Mouse (Mus musculus): ENCODE measurements around the gene Msl3. TPM values are rescaled to one million over a fixed set of nuclear protein-coding genes. Genes with fewer than 3 reads are reported as not detected.
A peak's percentile ranks its signal among the peaks of the same experiment; 100 is the strongest.

The Msl3 gene
- polyA plus RNA-seq, 1 experiment: 11.1 TPM

GRCm38 (mm10) chrX:168657795-168658194 lies 15.9 kb downstream of the Msl3 start:
- Histone ChIP-seq H3K4me3 (replicated peaks) (no peak overlapping the region), H3K36me3 (replicated peaks; ENCODE audit: low read length) (peaks cover 70% of the 10 kb centered on the region), H3K4me1 (no peaks in the 10 kb centered on the region), H3K27me3 (replicated peaks) (no peaks in the 10 kb centered on the region), H3K9me3 (peaks cover 9% of the 10 kb centered on the region)
- TF ChIP-seq GATA1 (IDR thresholded peaks at IDR 0.05; ENCODE audit: borderline replicate concordance, low read length) (no peak), FLI1 (IDR thresholded peaks at IDR 0.05; ENCODE audit: low read length) (no peak)

- Histone ChIP-seq H3K36me3 (replicated peaks; ENCODE audit: low read length) (peaks cover 43% of the 10 kb centered on the region), H3K27me3 (replicated peaks) (peaks cover 2% of the 10 kb centered on the region)
Measured at GRCm38 (mm10) chrX:168649336-168649735, 24.4 kb downstream of the Msl3 start.

GRCm38 (mm10) chrX:168647746-168648145 lies 26.0 kb downstream of the Msl3 start:
- Histone ChIP-seq H3K9me3 (no peaks in the 10 kb centered on the region), H3K27me3 (replicated peaks) (peaks cover 2% of the 10 kb centered on the region), H3K4me1 (peaks cover 4% of the 10 kb centered on the region; the same call in 1 of the 2 replicates), H3K4me3 (replicated peaks) (no peak overlapping the region), H3K36me3 (replicated peaks; ENCODE audit: low read length) (peaks cover 28% of the 10 kb centered on the region)
- TF ChIP-seq GATA1 (IDR thresholded peaks at IDR 0.05; ENCODE audit: borderline replicate concordance, low read length): no peak
- no peak for TF ChIP-seq FLI1 (IDR thresholded peaks at IDR 0.05; ENCODE audit: low read length)

More at GRCm38 (mm10) chrX:168649336-168649735, 24.4 kb downstream of the Msl3 start:
- peaks cover 4% of the 10 kb centered on the region; the same call in 1 of the 2 replicates for H3K4me1 ChIP-seq
- no peak overlapping the region for H3K4me3 ChIP-seq (replicated peaks)
- TF ChIP-seq FLI1 (IDR thresholded peaks at IDR 0.05; ENCODE audit: low read length): no peak
- TF ChIP-seq GATA1 (IDR thresholded peaks at IDR 0.05; ENCODE audit: borderline replicate concordance, low read length): no peak
- no peaks in the 10 kb centered on the region for H3K9me3 ChIP-seq

- Histone ChIP-seq H3K4me3 (replicated peaks) (no peak overlapping the region), H3K4me1 (peaks cover 7% of the 10 kb centered on the region; the same call in 1 of the 2 replicates), H3K27me3 (replicated peaks) (peaks cover 2% of the 10 kb centered on the region), H3K9me3 (no peaks in the 10 kb centered on the region), H3K36me3 (replicated peaks; ENCODE audit: low read length) (no peaks in the 10 kb centered on the region)
- TF ChIP-seq FLI1 (IDR thresholded peaks at IDR 0.05; ENCODE audit: low read length): no peak
- TF ChIP-seq GATA1 (IDR thresholded peaks at IDR 0.05; ENCODE audit: borderline replicate concordance, low read length): no peak
Measured at GRCm38 (mm10) chrX:168643451-168643850, 30.2 kb downstream of the Msl3 start.

- Histone ChIP-seq H3K9me3 (no peaks in the 10 kb centered on the region), H3K4me1 (peaks cover 3% of the 10 kb centered on the region; the same call in 1 of the 2 replicates), H3K36me3 (replicated peaks; ENCODE audit: low read length) (no peaks in the 10 kb centered on the region), H3K4me3 (replicated peaks) (peak overlapping the region; percentile 89), H3K27me3 (replicated peaks) (no peaks in the 10 kb centered on the region)
- TF ChIP-seq GATA1 (IDR thresholded peaks at IDR 0.05; ENCODE audit: borderline replicate concordance, low read length) (no peak), FLI1 (IDR thresholded peaks at IDR 0.05; ENCODE audit: low read length) (no peak)
Measured at GRCm38 (mm10) chrX:168639556-168640356, 33.9 kb downstream of the Msl3 start.

Other genes with a start within 250 kb of the Msl3 start
- gene Frmpd4, start 96.7 kb downstream of the Msl3 start, polyA plus RNA-seq (2012; ENCODE audit: insufficient read depth, low replicate concordance): not detected in 2 replicates
- 26.0 and 32.0 TPM in 2 replicates for gene Arhgap6, start 121.2 kb upstream of the Msl3 start, polyA plus RNA-seq (2012; ENCODE audit: insufficient read depth, low replicate concordance)

Data from megakaryocyte, embryonic 14.5 days (primary cell).